Mouse (Mus musculus): ENCODE results near the gene Ppip5k2.

- TF ChIP-seq POLR2A (IDR thresholded peaks at IDR 0.05; ENCODE audit: extremely low read depth, insufficient read depth, low read length) (no peak), CTCF (IDR thresholded peaks at IDR 0.05; ENCODE audit: low read depth, low read length) (no peak)
Measured at GRCm38 (mm10) chr1:97743063-97743462, 27.1 kb downstream of the Ppip5k2 start.
